Mouse (Mus musculus) heart, adult 2 months (tissue): ENCODE results near the gene Krt19. TPM values are rescaled to one million over a fixed set of nuclear protein-coding genes. Genes with fewer than 3 reads are reported as not detected.

Source experiments
- DNase-seq, 2 experiments: peaks; one replicate each; pipeline ENCODE4 v3.0.0; 2021
- H3K27ac ChIP-seq: fragments of 200-600 bp; 2 replicates; pipeline ENCODE4 v1.8.1; 2022
- H3K27me3 ChIP-seq: fragments of 200-500 bp; 2 replicates; pipeline ENCODE4 v1.6.1; 2012; ENCODE audit warnings: mild to moderate bottlenecking, low read length, inconsistent platforms, mixed read lengths; ENCODE audit not compliant: control insufficient read depth, insufficient read depth
- H3K36me3 ChIP-seq: fragments of 200-500 bp; 2 replicates; pipeline ENCODE4 v1.6.1; 2012; ENCODE audit warnings: low read length, inconsistent platforms; ENCODE audit not compliant: control insufficient read depth, insufficient read depth
- H3K4me1 ChIP-seq: fragments of 200-500 bp; 2 replicates; pipeline ENCODE4 v1.6.1; 2011; ENCODE audit warnings: low read length; ENCODE audit not compliant: control insufficient read depth, insufficient read depth
- H3K4me3 ChIP-seq: fragments of 200-600 bp; 2 replicates; pipeline ENCODE4 v1.8.1; 2022
- H3K79me2 ChIP-seq: fragments of 200-500 bp; replicated peaks from 2 replicates; pipeline ENCODE4 v1.6.1; 2012; ENCODE audit warnings: mild to moderate bottlenecking, inconsistent platforms, low read length, moderate library complexity, mixed read lengths; ENCODE audit not compliant: control insufficient read depth, insufficient read depth
- H3K9ac ChIP-seq: fragments of 200-500 bp; 2 replicates; pipeline ENCODE4 v1.6.1; 2012; ENCODE audit warnings: low read depth, mild to moderate bottlenecking, control low read depth, inconsistent platforms, low read length, mixed read lengths
- CTCF ChIP-seq: fragments of 200-600 bp; IDR thresholded peaks from 2 replicates; pipeline ENCODE4 v1.8.1; 2022; ENCODE audit warnings: antibody characterized with exemption, mild to moderate bottlenecking, moderate library complexity
- EP300 ChIP-seq: fragments of 200-500 bp; IDR thresholded peaks from 2 replicates; pipeline ENCODE4 v1.6.1; 2011; ENCODE audit warnings: low read depth, low read length, control low read depth; ENCODE audit not compliant: insufficient read depth
- POLR2A ChIP-seq: fragments of 200-500 bp; IDR thresholded peaks from 2 replicates; pipeline ENCODE4 v1.6.1; 2011; ENCODE audit warnings: mild to moderate bottlenecking, low read depth, low read length, control low read depth; ENCODE audit not compliant: insufficient read depth
- WGBS: fragments of 180-500 bp; shearing (Covaris S2); methylation state at CpG from one replicate; pipeline ENCODE4 v1.1.7; 2018; 5-methylcytosine and 5-hydroxymethylcytosine counted together
- intact Hi-C: fragments of 180-260 bp; cut with DNase I; formaldehyde crosslinking; loops from one replicate; pipeline ENCODE4 v1.15.1; 2025
- polyA plus RNA-seq: library from polyadenylated mRNA; depleted of rRNA; stranded (reverse); fragments of >200 nt; gene quantifications from 2 replicates; pipeline ENCODE4 v1.2.3, GENCODE M21; 2012
- total RNA-seq, 2 experiments: library from RNA; stranded (reverse); gene quantifications; 2 replicates each; pipeline ENCODE4 v1.2.3; 2021

Gene Krt19
- total and polyA plus RNA-seq, 3 experiments: 6.9 to 27.0 (median 8.5) TPM

DNA sequence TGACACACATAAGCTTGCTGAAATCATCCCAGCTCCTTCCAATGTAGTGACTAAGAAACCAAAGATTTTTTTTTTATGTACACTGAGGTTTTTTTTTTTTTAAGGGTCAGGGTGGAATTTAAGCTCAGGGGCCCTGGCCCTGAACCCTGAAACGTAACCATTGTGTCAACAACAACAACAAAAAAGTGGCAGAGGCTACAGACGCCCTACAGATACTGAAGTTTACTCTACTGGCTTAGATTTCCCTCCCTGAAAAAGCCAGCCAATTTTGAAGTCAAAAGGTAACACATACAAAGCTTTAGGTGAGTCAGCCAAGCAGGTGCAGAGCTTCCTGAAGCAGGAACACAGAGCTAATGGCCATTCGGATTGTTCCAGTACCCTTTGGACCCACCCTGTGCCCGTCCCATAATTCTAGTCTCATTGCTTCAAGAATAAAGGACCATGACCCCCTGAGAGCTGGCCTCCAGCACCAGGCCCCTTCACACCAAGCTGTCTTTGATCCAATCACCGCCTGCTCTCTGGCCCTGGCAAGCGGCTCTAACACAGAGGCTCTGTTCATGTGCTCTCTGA lies 9.5 kb upstream of the Krt19 start:
- Histone ChIP-seq H3K4me1 (peaks cover 3% of the 10 kb centered on the region), H3K9ac (no peak overlapping the region), H3K79me2 (no peaks in the 10 kb centered on the region), H3K27me3 (no peaks in the 10 kb centered on the region), H3K36me3 (no peaks in the 10 kb centered on the region), H3K4me3 (no peak overlapping the region), H3K27ac (no peak overlapping the region)
- DNase-seq: no peak
- no peak for TF ChIP-seq CTCF
- TF ChIP-seq POLR2A: no peak
- TF ChIP-seq EP300: no peak
- intact Hi-C loops: no loop called here
- WGBS: 91% methylated on average over 6 of the region's 6 CpGs

- H3K4me3 ChIP-seq: no peak overlapping the region
- H3K9ac ChIP-seq: no peak overlapping the region
- no peak for DNase-seq
- H3K27me3 ChIP-seq: no peaks in the 10 kb centered on the region
- H3K79me2 ChIP-seq: no peaks in the 10 kb centered on the region
- no peak overlapping the region for H3K27ac ChIP-seq
- intact Hi-C loops: no loop called here
- TF ChIP-seq POLR2A: no peak
- no peak for TF ChIP-seq EP300
- no peak for TF ChIP-seq CTCF
- WGBS: 65% methylated on average over 3 of the region's 3 CpGs
- peaks cover 3% of the 10 kb centered on the region for H3K4me1 ChIP-seq
- H3K36me3 ChIP-seq: no peaks in the 10 kb centered on the region
These were observed 8.9 kb upstream of the Krt19 start for GRCm38 (mm10) chr11:100157331-100157730.

- Histone ChIP-seq H3K27me3 (no peaks in the 10 kb centered on the region), H3K4me3 (no peak overlapping the region), H3K79me2 (no peaks in the 10 kb centered on the region), H3K27ac (no peak overlapping the region), H3K36me3 (no peaks in the 10 kb centered on the region), H3K9ac (no peak overlapping the region), H3K4me1 (peaks cover 3% of the 10 kb centered on the region)
- 20% methylated on average over 8 of the region's 8 CpGs for WGBS
- TF ChIP-seq EP300: no peak
- intact Hi-C loops: no loop called here
- peak in 1 of 2 experiments; percentile 28 for DNase-seq
These were observed 7.2 kb upstream of the Krt19 start for GRCm38 (mm10) chr11:100155497-100156255.

DNA sequence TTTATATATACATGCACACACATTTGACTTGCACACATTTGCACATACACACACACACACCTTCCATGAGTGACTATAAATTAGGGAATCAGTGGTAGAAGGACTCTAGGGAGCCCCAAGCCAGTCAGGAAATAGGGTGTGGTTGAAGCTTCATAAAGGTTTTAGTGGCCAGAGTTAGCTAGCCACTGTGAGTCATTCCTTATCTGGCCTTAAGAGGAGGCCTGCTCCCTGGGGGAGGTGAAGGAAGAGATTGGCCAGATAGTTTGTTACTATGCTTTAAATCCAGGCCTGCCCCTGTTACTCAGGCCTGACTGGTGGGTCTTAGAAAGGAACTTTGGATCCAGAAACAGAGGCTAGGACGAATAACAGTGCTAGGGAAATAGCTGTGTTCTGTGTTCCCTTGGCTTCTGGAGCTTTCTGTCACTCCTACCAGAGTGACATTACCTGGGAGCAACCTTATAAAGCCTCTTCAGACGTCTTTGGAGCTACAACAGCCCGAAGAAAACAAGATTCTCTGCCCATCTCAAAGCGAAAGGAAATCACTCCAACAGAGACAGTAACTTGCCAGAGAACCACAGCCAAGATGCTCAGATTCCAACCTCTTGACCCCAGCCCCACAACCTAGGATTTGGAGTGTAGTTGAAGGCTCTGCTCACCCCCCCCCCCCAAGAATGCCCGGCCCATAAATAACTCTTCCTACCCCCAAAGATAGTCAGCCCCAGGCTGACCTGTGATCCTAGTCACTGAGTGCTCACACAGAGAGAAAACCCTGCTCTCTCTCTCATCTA lies 705 bp downstream of the Krt19 start:
- H3K27ac ChIP-seq: no peak overlapping the region; the same call in 1 of the 2 replicates
- intact Hi-C loops: no loop called here
- H3K27me3 ChIP-seq: peaks cover 3% of the 10 kb centered on the region; the same call in 1 of the 2 replicates
- no peak overlapping the region for H3K4me3 ChIP-seq
- DNase-seq: no peak
- no peaks in the 10 kb centered on the region for H3K36me3 ChIP-seq
- peaks cover 2% of the 10 kb centered on the region; the same call in 1 of the 2 replicates for H3K4me1 ChIP-seq
- 43% methylated on average over 5 of the region's 5 CpGs for WGBS
- H3K9ac ChIP-seq: no peak overlapping the region
- H3K79me2 ChIP-seq: no peaks in the 10 kb centered on the region
- TF ChIP-seq EP300 (no peak), CTCF (no peak), POLR2A (no peak)

- peak in 1 of 2 experiments; percentile 18 for DNase-seq
- no peak overlapping the region for H3K27ac ChIP-seq
These were observed 2.5 kb downstream of the Krt19 start for GRCm38 (mm10) chr11:100145858-100146560.

More at GRCm38 (mm10) chr11:100145858-100146560, 2.5 kb downstream of the Krt19 start:
- Histone ChIP-seq H3K79me2 (no peaks in the 10 kb centered on the region), H3K4me3 (no peak overlapping the region), H3K36me3 (no peaks in the 10 kb centered on the region), H3K27me3 (peaks cover 3% of the 10 kb centered on the region; the same call in 1 of the 2 replicates), H3K4me1 (peaks cover 2% of the 10 kb centered on the region; the same call in 1 of the 2 replicates), H3K9ac (no peak overlapping the region)
- intact Hi-C loops: no loop called here
- TF ChIP-seq EP300 (no peak), CTCF (no peak), POLR2A (no peak)
- 8% methylated on average over 12 of the region's 13 CpGs for WGBS
